Mouse (Mus musculus) heart, embryonic 10.5 days (tissue): Measurements from ENCODE around the gene Dennd5b. TPM values are rescaled to one million over a fixed set of nuclear protein-coding genes. Genes with fewer than 3 reads are reported as not detected.

ENCODE experiments used
- DNase-seq: peaks from one replicate; pipeline ENCODE4 v3.0.0-alpha.2; 2017; ENCODE audit warnings: low spot score
- H3K27ac ChIP-seq: fragments of 300-500 bp; sonication (generic); 2 replicates; pipeline ENCODE4 v1.5.1; 2016; ENCODE audit warnings: mild to moderate bottlenecking
- H3K27me3 ChIP-seq: fragments of 300-500 bp; sonication (generic); 2 replicates; pipeline ENCODE4 v1.6.1; 2016; ENCODE audit warnings: mild to moderate bottlenecking; ENCODE audit not compliant: poor library complexity, insufficient read depth, severe bottlenecking
- H3K36me3 ChIP-seq: fragments of 300-500 bp; sonication (generic); 2 replicates; pipeline ENCODE4 v1.6.1; 2016; ENCODE audit warnings: mild to moderate bottlenecking, moderate library complexity
- H3K4me1 ChIP-seq: fragments of 300-500 bp; sonication (generic); 2 replicates; pipeline ENCODE4 v1.6.1; 2016; ENCODE audit warnings: mild to moderate bottlenecking
- H3K4me3 ChIP-seq: fragments of 300-500 bp; sonication (generic); 2 replicates; pipeline ENCODE4 v1.5.1; 2016; ENCODE audit warnings: mild to moderate bottlenecking, moderate library complexity
- H3K9me3 ChIP-seq: fragments of 300-500 bp; sonication (generic); 2 replicates; pipeline ENCODE4 v1.6.1; 2016; ENCODE audit warnings: mild to moderate bottlenecking, moderate library complexity
- WGBS: fragments of 180-500 bp; shearing (Covaris S2); methylation state at CpG from one replicate; pipeline ENCODE4 v1.1.7; 2016; 5-methylcytosine and 5-hydroxymethylcytosine counted together
- polyA plus RNA-seq: library from polyadenylated mRNA; unstranded; fragments of >200 nt; fragmentation: Nextera tagmentation; extraction: Ambion mirVana; gene quantifications from 2 replicates; pipeline ENCODE4 v1.2.1, GENCODE M21; 2016

Dennd5b gene
- polyA plus RNA-seq, result 7.3 and 10.2 TPM in 2 replicates

GRCm38 (mm10) chr6:149101076-149101942 lies at the start of gene Dennd5b:
Gene Dennd5b, minus strand, starts transcription at chr6:149101680.
- H3K4me1 ChIP-seq, result 0 out of 2 replicates have a peak, but pooled peaks cover 2% of the 10 kb centered on the region
- DNase-seq, result peak; percentile 86
- under 1% methylated on average over 123 of the region's 124 CpGs for whole genome bisulfite sequencing
- no peaks in the 10 kb centered on the region for H3K27me3 ChIP-seq
- peak within 1 kb of the TSS; percentile 91 for H3K4me3 ChIP-seq
- no peaks in the 10 kb centered on the region for H3K9me3 ChIP-seq
- H3K36me3 ChIP-seq, result no peaks in the 10 kb centered on the region
- H3K27ac ChIP-seq, result peak within 1 kb of the TSS; percentile 97

GRCm38 (mm10) chr6:149148436-149149229 lies 47.2 kb upstream of the Dennd5b start:
- H3K27ac ChIP-seq, result no peak overlapping the region
- 88% methylated on average over 7 of the region's 7 CpGs for WGBS
- no peaks in the 10 kb centered on the region for H3K9me3 ChIP-seq
- DNase-seq, result no peak
- H3K27me3 ChIP-seq, result no peaks in the 10 kb centered on the region
- no peak overlapping the region for H3K4me3 ChIP-seq
- peaks cover 45% of the 10 kb centered on the region for H3K36me3 ChIP-seq
- H3K4me1 ChIP-seq, result peaks cover 3% of the 10 kb centered on the region

- 90% methylated on average over 1 of the region's 1 CpGs for WGBS
- Histone ChIP-seq H3K4me1 (peaks cover 7% of the 10 kb centered on the region; the same call in 1 of the 2 replicates), H3K27ac (no peak overlapping the region), H3K9me3 (no peaks in the 10 kb centered on the region), H3K27me3 (no peaks in the 10 kb centered on the region), H3K4me3 (no peak overlapping the region), H3K36me3 (peaks cover 38% of the 10 kb centered on the region)
- no peak for DNase-seq
Measured at GRCm38 (mm10) chr6:149145143-149145542, 43.7 kb upstream of the Dennd5b start.

- peak overlapping the region; percentile 90 for H3K27ac ChIP-seq
- WGBS, result 4% methylated on average over 36 of the region's 36 CpGs
- H3K36me3 ChIP-seq, result peaks cover 30% of the 10 kb centered on the region
- no peaks in the 10 kb centered on the region for H3K9me3 ChIP-seq
- no peaks in the 10 kb centered on the region for H3K27me3 ChIP-seq
- H3K4me3 ChIP-seq, result peak overlapping the region; percentile 67
- peak; percentile 96 for DNase-seq
- H3K4me1 ChIP-seq, result peaks cover 7% of the 10 kb centered on the region; the same call in 1 of the 2 replicates
Measured at GRCm38 (mm10) chr6:149141393-149142173, 40.1 kb upstream of the Dennd5b start.

- Histone ChIP-seq H3K27ac (no peak within 1 kb of the TSS), H3K36me3 (peaks cover 13% of the 10 kb centered on the region), H3K27me3 (no peaks in the 10 kb centered on the region), H3K9me3 (no peaks in the 10 kb centered on the region), H3K4me3 (no peak within 1 kb of the TSS), H3K4me1 (peaks cover 21% of the 10 kb centered on the region)
- 68% methylated on average over 1 of the region's 1 CpGs for WGBS
- no peak for DNase-seq
Measured at GRCm38 (mm10) chr6:149139471-149139870, 38.0 kb upstream of the Dennd5b start, which contains the start of gene Etfbkmt. Gene Etfbkmt, plus strand, starts transcription at chr6:149139849.

- 80% methylated on average over 3 of the region's 3 CpGs for WGBS
- H3K4me3 ChIP-seq, result no peak overlapping the region
Measured at GRCm38 (mm10) chr6:149139011-149139410, 37.5 kb upstream of the Dennd5b start.

GRCm38 (mm10) chr6:149137936-149138335 lies 36.5 kb upstream of the Dennd5b start:
- Histone ChIP-seq H3K9me3 (no peaks in the 10 kb centered on the region), H3K4me1 (peaks cover 30% of the 10 kb centered on the region), H3K4me3 (no peak overlapping the region), H3K27ac (no peak overlapping the region), H3K27me3 (no peaks in the 10 kb centered on the region), H3K36me3 (peaks cover 4% of the 10 kb centered on the region; the same call in 1 of the 2 replicates)
- no peak for DNase-seq
- WGBS, result 71% methylated on average over 2 of the region's 2 CpGs

More at GRCm38 (mm10) chr6:149139011-149139410, 37.5 kb upstream of the Dennd5b start:
- Histone ChIP-seq H3K9me3 (no peaks in the 10 kb centered on the region), H3K27me3 (no peaks in the 10 kb centered on the region), H3K36me3 (peaks cover 8% of the 10 kb centered on the region), H3K27ac (no peak overlapping the region), H3K4me1 (peaks cover 25% of the 10 kb centered on the region)
- DNase-seq, result no peak

- WGBS, result 42% methylated on average over 6 of the region's 6 CpGs
- Histone ChIP-seq H3K9me3 (no peaks in the 10 kb centered on the region), H3K4me1 (peaks cover 23% of the 10 kb centered on the region), H3K36me3 (no peaks in the 10 kb centered on the region), H3K4me3 (no peak overlapping the region), H3K27ac (peak overlapping the region; percentile 74), H3K27me3 (no peaks in the 10 kb centered on the region)
- DNase-seq, result no peak
Measured at GRCm38 (mm10) chr6:149135631-149136030, 34.2 kb upstream of the Dennd5b start.

- Histone ChIP-seq H3K36me3 (no peaks in the 10 kb centered on the region), H3K4me3 (no peak overlapping the region), H3K4me1 (peaks cover 23% of the 10 kb centered on the region), H3K27ac (peak overlapping the region; percentile 74; the same call in 1 of the 2 replicates), H3K9me3 (no peaks in the 10 kb centered on the region), H3K27me3 (no peaks in the 10 kb centered on the region)
- WGBS, result 10% methylated on average over 5 of the region's 5 CpGs
- no peak for DNase-seq
Measured at GRCm38 (mm10) chr6:149134391-149135150, 33.1 kb upstream of the Dennd5b start.

- WGBS, result 30% methylated on average over 5 of the region's 5 CpGs
- Histone ChIP-seq H3K36me3 (no peaks in the 10 kb centered on the region), H3K27me3 (no peaks in the 10 kb centered on the region), H3K4me1 (peaks cover 23% of the 10 kb centered on the region), H3K27ac (peak overlapping the region; percentile 0; the same call in 1 of the 2 replicates), H3K4me3 (no peak overlapping the region), H3K9me3 (no peaks in the 10 kb centered on the region)
- DNase-seq, result no peak
Measured at GRCm38 (mm10) chr6:149132311-149133077, 31.0 kb upstream of the Dennd5b start.

- DNase-seq, result no peak
- no peaks in the 10 kb centered on the region for H3K27me3 ChIP-seq
- H3K4me1 ChIP-seq, result peaks cover 23% of the 10 kb centered on the region
- no peaks in the 10 kb centered on the region for H3K36me3 ChIP-seq
- 26% methylated on average over 3 of the region's 3 CpGs for WGBS
- no peak overlapping the region for H3K27ac ChIP-seq
- no peak overlapping the region for H3K4me3 ChIP-seq
- no peaks in the 10 kb centered on the region for H3K9me3 ChIP-seq
Measured at GRCm38 (mm10) chr6:149131111-149131510, 29.6 kb upstream of the Dennd5b start.
